Mouse (Mus musculus): Measurements from ENCODE around the gene Nsa2. TPM values are rescaled to one million over a fixed set of nuclear protein-coding genes. Genes with fewer than 3 reads are reported as not detected.
"Not testable (repeated sequence)": the region's sequence is repeated elsewhere in the genome, so short reads cannot be mapped to it uniquely, and the experiment has no call there.

The Nsa2 gene
- polyA plus RNA-seq (2015; fragmentation: Nextera tagmentation; extraction: Ambion mirVana): 33.0 and 35.2 TPM in 2 replicates

- Histone ChIP-seq H3K4me3 (peak within 1 kb of the TSS; percentile 96), H3K9ac (peak within 1 kb of the TSS; percentile 95), H3K27ac (peak within 1 kb of the TSS; percentile 94), H3K4me1 (peaks cover 15% of the 10 kb centered on the region), H3K36me3 (replicated peaks) (peaks cover 12% of the 10 kb centered on the region), H3K27me3 (replicated peaks) (no peaks in the 10 kb centered on the region), H3K9me3 (no peaks in the 10 kb centered on the region), H3K4me2 (peak within 1 kb of the TSS; percentile 73)
- under 1% methylated on average over 57 of the region's 57 CpGs for WGBS
- ATAC-seq (replicated peaks): peak; percentile 99
Observed at GRCm38 (mm10) chr13:97137466-97138400, at the start of gene Nsa2, which contains the start of gene Gfm2. Nsa2 (minus strand) TSS chr13:97137937. Gfm2 (plus strand) TSS chr13:97137937.

GRCm38 (mm10) chr13:97186346-97186745, 48.6 kb upstream of the Nsa2 start:
- no peak for ATAC-seq (replicated peaks)
- Histone ChIP-seq H3K27ac (no peak overlapping the region), H3K4me2 (no peak overlapping the region), H3K36me3 (replicated peaks) (no peaks in the 10 kb centered on the region), H3K4me1 (no peaks in the 10 kb centered on the region), H3K27me3 (replicated peaks) (no peaks in the 10 kb centered on the region), H3K9ac (no peak overlapping the region), H3K4me3 (no peak overlapping the region), H3K9me3 (no peaks in the 10 kb centered on the region)
- 90% methylated on average over 4 of the region's 4 CpGs for WGBS

DNA sequence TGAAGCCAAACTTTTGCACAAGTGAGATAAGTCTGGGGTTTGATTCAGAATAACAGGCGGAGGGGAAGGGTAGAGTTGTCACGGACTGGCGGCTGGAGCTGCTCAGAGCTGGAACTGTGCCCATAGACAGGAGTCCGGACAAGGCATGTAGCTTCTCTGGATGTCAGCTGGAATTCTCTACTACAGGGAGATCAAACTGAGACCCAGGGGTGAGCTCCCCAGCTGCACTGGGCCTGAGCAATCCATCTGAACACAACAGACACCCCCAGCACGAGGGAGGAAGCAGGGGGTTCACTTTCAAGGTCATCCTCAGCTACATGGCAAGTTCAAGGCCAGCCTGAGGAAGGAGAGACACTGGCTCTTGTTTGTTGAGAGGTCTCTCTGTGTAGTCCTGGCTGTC, 46.9 kb upstream of the Nsa2 start:
- Histone ChIP-seq H3K4me3 (no peak overlapping the region), H3K36me3 (replicated peaks) (no peaks in the 10 kb centered on the region), H3K4me2 (no peak overlapping the region), H3K9ac (no peak overlapping the region), H3K27ac (no peak overlapping the region), H3K4me1 (no peaks in the 10 kb centered on the region), H3K27me3 (replicated peaks) (no peaks in the 10 kb centered on the region), H3K9me3 (no peaks in the 10 kb centered on the region)
- ATAC-seq (replicated peaks): no peak
- 66% methylated on average over 5 of the region's 5 CpGs for WGBS

- no peak for ATAC-seq (replicated peaks)
- Histone ChIP-seq H3K9ac (no peak overlapping the region), H3K9me3 (no peaks in the 10 kb centered on the region), H3K4me2 (no peak overlapping the region), H3K27ac (no peak overlapping the region), H3K27me3 (replicated peaks) (no peaks in the 10 kb centered on the region), H3K36me3 (replicated peaks) (no peaks in the 10 kb centered on the region), H3K4me3 (no peak overlapping the region), H3K4me1 (no peaks in the 10 kb centered on the region)
- WGBS: 97% methylated on average over 2 of the region's 2 CpGs
Observed at GRCm38 (mm10) chr13:97184168-97184567, 46.4 kb upstream of the Nsa2 start.

DNA sequence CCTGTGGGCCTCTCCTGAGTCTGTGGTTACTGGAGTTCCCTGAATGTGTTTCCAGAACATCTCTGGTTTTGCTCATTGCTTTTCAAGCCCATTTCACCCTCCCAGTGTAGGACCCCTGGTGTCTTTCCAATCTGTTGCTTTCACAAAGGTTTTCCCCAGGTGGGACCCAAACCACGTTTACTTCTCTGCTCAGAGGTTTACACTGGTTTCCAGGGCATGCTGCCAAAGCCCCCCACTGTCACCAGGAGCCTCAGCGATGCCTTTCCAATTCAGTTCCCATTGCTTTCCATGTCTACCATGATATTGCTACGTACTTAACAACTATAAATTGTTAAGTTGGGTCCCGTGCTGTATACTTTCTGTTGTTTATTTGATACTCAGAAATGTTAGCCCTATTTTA, 45.1 kb upstream of the Nsa2 start:
- Histone ChIP-seq H3K27me3 (replicated peaks) (no peaks in the 10 kb centered on the region), H3K4me2 (no peak overlapping the region), H3K36me3 (replicated peaks) (0 out of 2 replicates have a peak, but pooled peaks cover under 1% of the 10 kb centered on the region), H3K27ac (no peak overlapping the region), H3K4me1 (no peaks in the 10 kb centered on the region), H3K9me3 (no peaks in the 10 kb centered on the region), H3K9ac (no peak overlapping the region), H3K4me3 (no peak overlapping the region)
- no peak for ATAC-seq (replicated peaks)
- WGBS: 72% methylated on average over 4 of the region's 4 CpGs

DNA sequence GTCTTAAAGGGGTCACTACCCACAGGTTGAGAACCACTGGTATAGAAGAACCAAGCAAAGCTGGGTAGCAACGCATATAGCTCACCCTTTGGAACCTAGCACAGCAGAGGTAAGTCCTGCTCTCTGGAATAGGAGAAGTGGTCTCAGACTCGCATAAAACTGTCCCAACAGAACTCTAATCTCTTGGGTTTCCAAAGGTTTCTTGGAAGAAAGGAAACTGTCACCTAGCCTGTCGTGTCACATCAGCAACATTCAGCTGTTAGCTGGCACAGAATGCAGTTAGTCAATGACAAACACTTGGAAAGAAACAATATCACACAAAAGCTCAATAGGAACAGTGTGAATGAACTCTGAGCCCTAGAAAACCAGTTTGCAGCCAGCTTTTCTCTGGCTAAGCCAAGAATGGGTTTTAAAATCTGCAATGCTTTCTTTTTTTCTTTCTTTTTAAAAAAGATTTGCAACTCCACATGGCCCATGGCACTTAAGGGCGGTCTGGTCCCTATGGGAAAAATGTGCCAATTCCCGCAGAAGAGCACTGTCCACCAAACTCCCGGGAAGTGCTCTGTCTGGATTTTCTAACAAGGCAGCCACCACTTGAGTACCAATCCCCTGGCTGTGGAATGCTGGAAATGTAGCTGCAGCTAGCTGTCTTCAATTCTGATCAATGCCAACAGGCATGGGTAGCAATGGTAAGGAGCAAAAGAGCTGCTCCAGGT, 42.5 kb upstream of the Nsa2 start:
- 51% methylated on average over 6 of the region's 6 CpGs for WGBS
- H3K9me3 ChIP-seq: no peaks in the 10 kb centered on the region
- H3K4me2 ChIP-seq: no peak overlapping the region
- H3K9ac ChIP-seq: no peak overlapping the region
- no peaks in the 10 kb centered on the region for H3K27me3 ChIP-seq (replicated peaks)
- H3K27ac ChIP-seq: no peak overlapping the region
- no peak overlapping the region for H3K4me3 ChIP-seq
- H3K4me1 ChIP-seq: no peaks in the 10 kb centered on the region
- ATAC-seq (replicated peaks): no peak
- peaks cover 13% of the 10 kb centered on the region; the same call in 1 of the 2 replicates for H3K36me3 ChIP-seq (replicated peaks)

DNA sequence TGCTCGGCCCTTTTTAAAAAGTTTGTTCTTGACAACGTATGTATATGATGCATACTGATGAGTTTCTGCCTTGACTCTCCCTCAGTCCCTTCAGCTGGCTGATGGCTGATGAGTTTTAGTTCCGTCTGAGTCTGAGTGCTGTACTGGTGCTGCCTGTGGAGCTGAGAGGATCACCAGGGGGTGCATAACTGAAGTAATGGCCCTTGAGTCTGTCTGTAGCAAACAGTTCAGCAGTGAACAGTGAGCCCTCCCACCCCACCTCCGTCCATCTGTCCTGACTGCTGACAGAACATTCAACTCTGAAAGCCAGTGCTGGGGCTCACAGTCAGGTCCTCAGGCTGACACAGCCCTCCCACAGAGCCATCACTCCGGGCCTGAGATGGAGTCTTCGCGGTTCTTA, 41.2 kb upstream of the Nsa2 start:
- WGBS: 69% methylated on average over 7 of the region's 7 CpGs
- H3K4me1 ChIP-seq: no peaks in the 10 kb centered on the region
- H3K27ac ChIP-seq: no peak overlapping the region
- no peaks in the 10 kb centered on the region for H3K27me3 ChIP-seq (replicated peaks)
- no peaks in the 10 kb centered on the region for H3K9me3 ChIP-seq
- H3K9ac ChIP-seq: no peak overlapping the region
- no peak for ATAC-seq (replicated peaks)
- no peak overlapping the region for H3K4me3 ChIP-seq
- peaks cover 26% of the 10 kb centered on the region for H3K36me3 ChIP-seq (replicated peaks)
- no peak overlapping the region for H3K4me2 ChIP-seq

- Histone ChIP-seq H3K4me1 (no peaks in the 10 kb centered on the region), H3K4me2 (no peak overlapping the region), H3K27ac (no peak overlapping the region), H3K27me3 (replicated peaks) (no peaks in the 10 kb centered on the region), H3K36me3 (replicated peaks) (peaks cover 42% of the 10 kb centered on the region), H3K4me3 (no peak overlapping the region), H3K9me3 (no peaks in the 10 kb centered on the region), H3K9ac (no peak overlapping the region)
- no peak for ATAC-seq (replicated peaks)
- WGBS: 65% methylated on average over 5 of the region's 5 CpGs
Observed at GRCm38 (mm10) chr13:97176731-97177130, 39.0 kb upstream of the Nsa2 start.

DNA sequence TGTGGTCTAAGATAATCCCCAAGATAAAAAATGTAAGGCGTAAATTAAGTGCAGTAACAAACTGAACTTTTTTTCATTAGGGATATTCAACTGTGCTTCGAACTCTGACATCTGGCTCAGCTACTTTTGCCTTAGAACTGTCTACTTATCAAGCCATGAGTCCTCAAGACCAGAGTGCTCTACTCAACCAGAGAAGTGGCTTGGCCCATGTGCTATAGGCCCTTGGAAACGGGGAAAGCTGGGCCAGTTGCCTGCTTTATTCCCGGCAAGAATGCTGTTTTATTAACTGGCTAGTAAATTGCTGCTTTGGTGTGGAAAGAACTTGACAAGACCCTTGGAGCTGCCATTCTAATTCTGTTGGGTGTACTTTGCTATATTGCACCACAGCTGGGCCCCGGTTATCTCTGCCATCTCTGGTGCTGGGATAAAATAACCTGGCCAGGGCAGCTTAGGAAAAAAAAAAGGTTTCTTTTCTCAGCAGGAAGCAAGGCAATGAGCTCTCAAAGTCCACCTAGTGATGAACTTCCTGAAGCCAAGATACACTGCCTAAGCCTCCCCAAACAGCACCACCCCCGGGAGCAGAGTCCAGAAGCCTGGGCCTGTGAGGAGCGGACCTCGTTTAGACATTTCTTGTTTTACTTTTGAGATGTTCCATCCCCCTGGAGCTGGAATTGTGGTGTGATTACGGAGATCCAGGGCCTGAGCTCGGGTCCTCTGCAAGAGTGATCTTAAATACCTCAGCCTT, 38.0 kb upstream of the Nsa2 start:
- ATAC-seq (replicated peaks): no peak
- no peaks in the 10 kb centered on the region for H3K9me3 ChIP-seq
- H3K36me3 ChIP-seq (replicated peaks): peaks cover 42% of the 10 kb centered on the region
- H3K4me2 ChIP-seq: no peak overlapping the region
- H3K4me3 ChIP-seq: no peak overlapping the region
- H3K4me1 ChIP-seq: no peaks in the 10 kb centered on the region
- WGBS: 90% methylated on average over 10 of the region's 10 CpGs
- H3K27me3 ChIP-seq (replicated peaks): no peaks in the 10 kb centered on the region
- no peak overlapping the region for H3K9ac ChIP-seq
- H3K27ac ChIP-seq: no peak overlapping the region

GRCm38 (mm10) chr13:97145834-97146233, 8.1 kb upstream of the Nsa2 start:
- no peaks in the 10 kb centered on the region for H3K9me3 ChIP-seq
- H3K4me2 ChIP-seq: no peak overlapping the region
- ATAC-seq (replicated peaks): no peak
- H3K4me1 ChIP-seq: no peaks in the 10 kb centered on the region
- H3K36me3 ChIP-seq (replicated peaks): peaks cover 31% of the 10 kb centered on the region
- H3K27ac ChIP-seq: no peak overlapping the region
- 63% methylated on average over 4 of the region's 4 CpGs for WGBS
- H3K27me3 ChIP-seq (replicated peaks): no peaks in the 10 kb centered on the region
- no peak overlapping the region for H3K4me3 ChIP-seq
- no peak overlapping the region for H3K9ac ChIP-seq

DNA sequence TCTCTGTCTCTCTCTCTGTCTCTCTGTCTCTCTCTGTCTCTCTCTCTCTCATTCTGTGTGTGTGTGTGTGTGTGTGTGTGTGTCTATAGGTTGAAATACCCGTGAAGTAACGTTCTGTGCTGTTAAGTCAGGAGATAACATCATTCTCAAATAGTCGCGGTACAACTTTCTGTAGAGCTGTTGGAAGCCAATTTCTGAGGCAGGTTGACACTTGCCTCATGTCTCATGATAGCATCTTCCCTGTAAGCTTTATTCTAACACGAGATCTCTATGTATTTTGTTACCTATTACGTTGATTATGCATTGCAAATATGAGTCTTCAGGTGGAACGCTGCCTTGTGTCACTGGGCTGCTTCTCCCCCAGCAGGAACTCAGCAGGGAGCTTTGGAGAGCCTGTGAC, 4.6 kb upstream of the Nsa2 start:
- Histone ChIP-seq H3K27ac (no peak overlapping the region), H3K27me3 (replicated peaks) (no peaks in the 10 kb centered on the region), H3K9me3 (no peaks in the 10 kb centered on the region), H3K9ac (no peak overlapping the region), H3K4me1 (peaks cover 8% of the 10 kb centered on the region), H3K36me3 (replicated peaks) (peaks cover 13% of the 10 kb centered on the region), H3K4me3 (no peak overlapping the region), H3K4me2 (no peak overlapping the region)
- 86% methylated on average over 7 of the region's 7 CpGs for WGBS
- ATAC-seq (replicated peaks): no peak

DNA sequence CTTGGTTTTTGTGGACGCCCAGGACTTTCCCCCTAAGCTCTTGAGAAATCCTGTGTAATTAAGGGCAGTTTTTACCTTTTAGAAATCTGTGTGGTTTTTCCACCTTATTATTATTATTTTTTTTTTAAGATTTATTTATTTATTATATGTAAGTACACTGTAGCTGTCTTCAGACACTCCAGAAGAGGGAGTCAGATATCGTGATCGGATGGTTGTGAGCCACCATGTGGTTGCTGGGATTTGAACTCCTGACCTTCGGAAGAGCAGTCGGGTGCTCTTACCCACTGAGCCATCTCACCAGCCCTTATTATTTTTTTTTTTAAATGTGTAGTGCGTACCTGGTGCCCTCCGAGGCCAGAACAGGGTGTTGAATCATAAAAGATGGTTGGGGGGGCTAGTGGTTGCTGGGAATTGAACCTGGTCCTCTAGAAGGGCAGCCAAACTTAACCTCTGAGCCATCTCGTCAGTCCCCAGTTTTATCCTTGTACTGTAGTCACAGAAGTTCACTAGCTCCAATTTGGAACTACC, 731 bp upstream of the Nsa2 start:
- H3K4me1 ChIP-seq: peaks cover 15% of the 10 kb centered on the region
- peak overlapping the region; percentile 95 for H3K9ac ChIP-seq
- WGBS: 33% methylated on average over 8 of the region's 8 CpGs
- peak overlapping the region; percentile 94 for H3K27ac ChIP-seq
- peak overlapping the region; percentile 96 for H3K4me3 ChIP-seq
- not testable (repeated sequence) for H3K27me3 ChIP-seq (replicated peaks); H3K9me3 ChIP-seq; H3K36me3 ChIP-seq (replicated peaks)
- peak overlapping the region; percentile 73 for H3K4me2 ChIP-seq
- peak; percentile 19; the same call in 1 of the 2 replicates for ATAC-seq (replicated peaks)
